Mouse (Mus musculus) Muller cell, postnatal 12 days (primary cell): Measurements from ENCODE around the gene 2310061I04Rik.
"Not testable (repeated sequence)": the region's sequence is repeated elsewhere in the genome, so short reads cannot be mapped to it uniquely, and the experiment has no call there.

ENCODE experiments used
- DNase-seq: peaks from one replicate; pipeline ENCODE4 v3.0.0-alpha.2; 2015; ENCODE audit errors: inconsistent ontology term

2310061I04Rik gene

GRCm38 (mm10) chr17:35896781-35897643, at the start of gene 2310061I04Rik:
2310061I04Rik (minus strand) TSS chr17:35897431.
- DNase-seq: peak; percentile 96

GRCm38 (mm10) chr17:35939941-35940340, 42.7 kb upstream of the 2310061I04Rik start:
- no peak for DNase-seq

- DNase-seq: no peak
Observed at GRCm38 (mm10) chr17:35939108-35939507, 41.9 kb upstream of the 2310061I04Rik start.

GRCm38 (mm10) chr17:35937700-35938348, 40.6 kb upstream of the 2310061I04Rik start:
- DNase-seq: peak; percentile 41

- DNase-seq: not testable (repeated sequence)
Observed at GRCm38 (mm10) chr17:35935763-35936162, 38.5 kb upstream of the 2310061I04Rik start.

- no peak for DNase-seq
Observed at GRCm38 (mm10) chr17:35932608-35933007, 35.4 kb upstream of the 2310061I04Rik start.

- no peak for DNase-seq
Observed at GRCm38 (mm10) chr17:35930627-35931026, 33.4 kb upstream of the 2310061I04Rik start.

GRCm38 (mm10) chr17:35929534-35929933, 32.3 kb upstream of the 2310061I04Rik start:
- DNase-seq: no peak

GRCm38 (mm10) chr17:35927471-35927870, 30.2 kb upstream of the 2310061I04Rik start:
- DNase-seq: no peak

- DNase-seq: no peak
Observed at GRCm38 (mm10) chr17:35923281-35923680, 26.1 kb upstream of the 2310061I04Rik start.

GRCm38 (mm10) chr17:35922566-35922965, 25.3 kb upstream of the 2310061I04Rik start:
- no peak for DNase-seq

GRCm38 (mm10) chr17:35921710-35922109, 24.5 kb upstream of the 2310061I04Rik start:
- DNase-seq: no peak

- DNase-seq: peak; percentile 48
Observed at GRCm38 (mm10) chr17:35920862-35921562, 23.8 kb upstream of the 2310061I04Rik start.

GRCm38 (mm10) chr17:35920384-35920783, 23.2 kb upstream of the 2310061I04Rik start:
- DNase-seq: no peak

- DNase-seq: no peak
Observed at GRCm38 (mm10) chr17:35919864-35920301, 22.7 kb upstream of the 2310061I04Rik start.

- DNase-seq: peak; percentile 94
Observed at GRCm38 (mm10) chr17:35919060-35919715, 22.0 kb upstream of the 2310061I04Rik start.

- DNase-seq: peak; percentile 60
Observed at GRCm38 (mm10) chr17:35918276-35919059, 21.2 kb upstream of the 2310061I04Rik start.

- DNase-seq: no peak
Observed at GRCm38 (mm10) chr17:35917463-35918251, 20.4 kb upstream of the 2310061I04Rik start.

- no peak for DNase-seq
Observed at GRCm38 (mm10) chr17:35917143-35917462, 19.9 kb upstream of the 2310061I04Rik start.
